Mouse (Mus musculus): ENCODE data around the gene Spn. TPM values are rescaled to one million over a fixed set of nuclear protein-coding genes. Genes with fewer than 3 reads are reported as not detected.
A peak's percentile ranks its signal among the peaks of the same experiment; 100 is the strongest.

The Spn gene
- polyA plus RNA-seq, 1 experiment, result 49.2 TPM

- TF ChIP-seq CTCF (IDR thresholded peaks at IDR 0.05; ENCODE audit: control insufficient read depth, insufficient read depth, low read length), result no peak
- no peak for TF ChIP-seq POLR2A (IDR thresholded peaks at IDR 0.05; ENCODE audit: borderline replicate concordance, control insufficient read depth, low read depth, low read length)
- H3K4me3 ChIP-seq (replicated peaks; ENCODE audit: control insufficient read depth, low read depth, low read length), result no peak overlapping the region
- WGBS, result 71% methylated on average over 3 of the region's 3 CpGs
- H3K27ac ChIP-seq (ENCODE audit: control insufficient read depth, insufficient read depth, low read depth, low read length, poor library complexity), result no peak overlapping the region
- H3K4me1 ChIP-seq (ENCODE audit: control insufficient read depth, insufficient read depth, low read length), result peaks cover 2% of the 10 kb centered on the region; the same call in 1 of the 2 replicates
Observed at GRCm38 (mm10) chr7:127147901-127148300, 10.3 kb upstream of the Spn start.

GRCm38 (mm10) chr7:127146267-127146603 is 8.6 kb upstream of the Spn start:
- WGBS, result 80% methylated on average over 2 of the region's 2 CpGs
- Histone ChIP-seq H3K4me1 (ENCODE audit: control insufficient read depth, insufficient read depth, low read length) (peaks cover 2% of the 10 kb centered on the region; the same call in 1 of the 2 replicates), H3K4me3 (replicated peaks; ENCODE audit: control insufficient read depth, low read depth, low read length) (no peak overlapping the region), H3K27ac (ENCODE audit: control insufficient read depth, insufficient read depth, low read depth, low read length, poor library complexity) (no peak overlapping the region)
- no peak for TF ChIP-seq POLR2A (IDR thresholded peaks at IDR 0.05; ENCODE audit: borderline replicate concordance, control insufficient read depth, low read depth, low read length)
- no peak for TF ChIP-seq CTCF (IDR thresholded peaks at IDR 0.05; ENCODE audit: control insufficient read depth, insufficient read depth, low read length)

GRCm38 (mm10) chr7:127145387-127146266 is 8.0 kb upstream of the Spn start:
- Histone ChIP-seq H3K4me1 (ENCODE audit: control insufficient read depth, insufficient read depth, low read length) (peaks cover 2% of the 10 kb centered on the region; the same call in 1 of the 2 replicates), H3K4me3 (replicated peaks; ENCODE audit: control insufficient read depth, low read depth, low read length) (no peak overlapping the region), H3K27ac (ENCODE audit: control insufficient read depth, insufficient read depth, low read depth, low read length, poor library complexity) (no peak overlapping the region)
- 53% methylated on average over 9 of the region's 9 CpGs for WGBS
- TF ChIP-seq POLR2A (IDR thresholded peaks at IDR 0.05; ENCODE audit: borderline replicate concordance, control insufficient read depth, low read depth, low read length) (no peak), CTCF (IDR thresholded peaks at IDR 0.05; ENCODE audit: control insufficient read depth, insufficient read depth, low read length) (no peak)

GRCm38 (mm10) chr7:127144412-127144811 is 6.8 kb upstream of the Spn start:
- Histone ChIP-seq H3K4me3 (replicated peaks; ENCODE audit: control insufficient read depth, low read depth, low read length) (peak overlapping the region; percentile 26), H3K4me1 (ENCODE audit: control insufficient read depth, insufficient read depth, low read length) (peaks cover 3% of the 10 kb centered on the region; the same call in 1 of the 2 replicates), H3K27ac (ENCODE audit: control insufficient read depth, insufficient read depth, low read depth, low read length, poor library complexity) (no peak overlapping the region)
- TF ChIP-seq CTCF (IDR thresholded peaks at IDR 0.05; ENCODE audit: control insufficient read depth, insufficient read depth, low read length) (no peak), POLR2A (IDR thresholded peaks at IDR 0.05; ENCODE audit: borderline replicate concordance, control insufficient read depth, low read depth, low read length) (no peak)
- WGBS, result 25% methylated on average over 7 of the region's 7 CpGs

GRCm38 (mm10) chr7:127142666-127143065 is 5.0 kb upstream of the Spn start:
- TF ChIP-seq CTCF (IDR thresholded peaks at IDR 0.05; ENCODE audit: control insufficient read depth, insufficient read depth, low read length), result no peak
- no peak for TF ChIP-seq POLR2A (IDR thresholded peaks at IDR 0.05; ENCODE audit: borderline replicate concordance, control insufficient read depth, low read depth, low read length)
- peaks cover 3% of the 10 kb centered on the region; the same call in 1 of the 2 replicates for H3K4me1 ChIP-seq (ENCODE audit: control insufficient read depth, insufficient read depth, low read length)
- no peak overlapping the region for H3K4me3 ChIP-seq (replicated peaks; ENCODE audit: control insufficient read depth, low read depth, low read length)
- 68% methylated on average over 4 of the region's 4 CpGs for WGBS
- no peak overlapping the region for H3K27ac ChIP-seq (ENCODE audit: control insufficient read depth, insufficient read depth, low read depth, low read length, poor library complexity)

GRCm38 (mm10) chr7:127142214-127142613 is 4.6 kb upstream of the Spn start:
- Histone ChIP-seq H3K27ac (ENCODE audit: control insufficient read depth, insufficient read depth, low read depth, low read length, poor library complexity) (no peak overlapping the region), H3K4me1 (ENCODE audit: control insufficient read depth, insufficient read depth, low read length) (peaks cover 3% of the 10 kb centered on the region; the same call in 1 of the 2 replicates), H3K4me3 (replicated peaks; ENCODE audit: control insufficient read depth, low read depth, low read length) (no peak overlapping the region)
- 43% methylated on average over 2 of the region's 2 CpGs for WGBS
- TF ChIP-seq POLR2A (IDR thresholded peaks at IDR 0.05; ENCODE audit: borderline replicate concordance, control insufficient read depth, low read depth, low read length) (no peak), CTCF (IDR thresholded peaks at IDR 0.05; ENCODE audit: control insufficient read depth, insufficient read depth, low read length) (no peak)

- Histone ChIP-seq H3K27ac (ENCODE audit: control insufficient read depth, insufficient read depth, low read depth, low read length, poor library complexity) (no peak overlapping the region), H3K4me3 (replicated peaks; ENCODE audit: control insufficient read depth, low read depth, low read length) (no peak overlapping the region), H3K4me1 (ENCODE audit: control insufficient read depth, insufficient read depth, low read length) (peaks cover 3% of the 10 kb centered on the region; the same call in 1 of the 2 replicates)
- TF ChIP-seq POLR2A (IDR thresholded peaks at IDR 0.05; ENCODE audit: borderline replicate concordance, control insufficient read depth, low read depth, low read length) (no peak), CTCF (IDR thresholded peaks at IDR 0.05; ENCODE audit: control insufficient read depth, insufficient read depth, low read length) (peak; percentile 43; the same call in 1 of the 2 replicates)
- 44% methylated on average over 7 of the region's 7 CpGs for WGBS
Observed at GRCm38 (mm10) chr7:127140623-127141404, 3.2 kb upstream of the Spn start.

GRCm38 (mm10) chr7:127139562-127139961 is 1.9 kb upstream of the Spn start:
- Histone ChIP-seq H3K27ac (ENCODE audit: control insufficient read depth, insufficient read depth, low read depth, low read length, poor library complexity) (peak overlapping the region; percentile 3; the same call in 1 of the 2 replicates), H3K4me1 (ENCODE audit: control insufficient read depth, insufficient read depth, low read length) (peaks cover 7% of the 10 kb centered on the region; the same call in 1 of the 2 replicates), H3K4me3 (replicated peaks; ENCODE audit: control insufficient read depth, low read depth, low read length) (no peak overlapping the region)
- no peak for TF ChIP-seq CTCF (IDR thresholded peaks at IDR 0.05; ENCODE audit: control insufficient read depth, insufficient read depth, low read length)
- TF ChIP-seq POLR2A (IDR thresholded peaks at IDR 0.05; ENCODE audit: borderline replicate concordance, control insufficient read depth, low read depth, low read length), result no peak
- 60% methylated on average over 5 of the region's 5 CpGs for WGBS
